Mouse (Mus musculus): ENCODE results near the gene Gm20772. TPM values are rescaled to one million over a fixed set of nuclear protein-coding genes. Genes with fewer than 3 reads are reported as not detected.
"Not testable (repeated sequence)": the region's sequence is repeated elsewhere in the genome, so short reads cannot be mapped to it uniquely, and the experiment has no call there.

The Gm20772 gene
- polyA plus RNA-seq (2014; fragmentation: Nextera tagmentation; extraction: Ambion mirVana): not detected in 2 replicates

DNA sequence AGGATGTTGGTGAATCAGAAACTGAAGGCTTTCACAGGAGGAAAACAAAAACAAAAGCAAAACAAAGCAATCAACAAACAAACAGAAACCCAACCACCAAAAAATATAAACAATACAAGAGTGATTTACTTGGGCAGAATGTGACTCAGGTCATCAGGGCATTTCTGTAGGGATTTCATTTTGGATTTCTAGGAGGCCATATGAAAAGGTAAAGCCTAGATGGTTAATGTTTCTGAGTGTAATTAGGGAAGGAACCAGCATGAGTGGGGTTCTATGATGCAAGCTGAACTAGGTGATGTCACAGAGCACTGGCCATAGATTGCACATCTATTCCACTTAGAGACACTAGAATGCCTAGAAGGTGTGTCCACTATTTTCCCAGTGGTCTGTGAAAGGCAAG is at the start of gene Gm20772, which contains the start of gene Gm20831:
Gene Gm20772 (plus strand): TSS at position 301 of the 400 bp plus-strand sequence.
Gene Gm20831 (plus strand): TSS at position 301 of the 400 bp plus-strand sequence.
- ATAC-seq (ENCODE audit: insufficient read depth): not testable (repeated sequence)

DNA sequence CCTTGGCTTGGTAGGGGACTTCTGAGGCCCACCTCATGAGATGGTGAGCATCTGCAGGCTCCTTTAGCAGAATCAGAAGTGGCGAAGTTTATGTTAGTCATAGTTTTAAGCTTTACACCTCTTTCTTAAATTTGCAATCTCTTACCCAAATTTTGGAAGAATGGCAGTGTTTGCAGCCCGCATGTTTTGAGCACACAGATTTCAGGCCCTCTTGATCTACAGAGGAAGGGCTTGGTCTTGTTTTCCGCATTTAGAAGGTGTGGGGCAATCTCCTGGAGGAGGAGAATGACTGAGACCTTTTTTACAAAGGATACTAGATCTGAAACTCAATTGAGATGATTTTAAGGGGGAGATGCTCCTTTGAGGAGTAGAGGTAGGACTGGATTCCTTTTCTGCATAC is 28.4 kb upstream of the Gm20772 start, which contains the start of gene Gm21904:
Gene Gm21904 (minus strand): TSS at position 101 of the 400 bp plus-strand sequence.
- not testable (repeated sequence) for H3K27ac ChIP-seq (ENCODE audit: low read depth); H3K27me3 ChIP-seq (ENCODE audit: insufficient read depth, low read length); H3K4me2 ChIP-seq; H3K4me3 ChIP-seq (ENCODE audit: low read depth, low read length); H3K9ac ChIP-seq; H3K9me3 ChIP-seq (ENCODE audit: low read depth, low read length); DNase-seq; H3K36me3 ChIP-seq (ENCODE audit: insufficient read depth); ATAC-seq (ENCODE audit: insufficient read depth); H3K4me1 ChIP-seq (ENCODE audit: insufficient read depth)
- WGBS: no CpG with 5 or more reads among the region's 3 CpGs

More for the DNA sequence above, at the start of gene Gm20772, which contains the start of gene Gm20831:
- DNase-seq; H3K27me3 ChIP-seq (ENCODE audit: insufficient read depth, low read length); H3K4me2 ChIP-seq; H3K9ac ChIP-seq; H3K9me3 ChIP-seq (ENCODE audit: low read depth, low read length); H3K27ac ChIP-seq (ENCODE audit: low read depth); H3K4me1 ChIP-seq (ENCODE audit: insufficient read depth); H3K4me3 ChIP-seq (ENCODE audit: low read depth, low read length); H3K36me3 ChIP-seq (ENCODE audit: insufficient read depth): not testable (repeated sequence)

Other genes with a start within 250 kb of the Gm20772 start
- not detected in 2 replicates for gene Gm21904, start 28.5 kb upstream of the Gm20772 start, polyA plus RNA-seq (2014; fragmentation: Nextera tagmentation; extraction: Ambion mirVana)
- not detected in 2 replicates for gene Gm20831, start within 50 bp of the Gm20772 start, polyA plus RNA-seq (2014; fragmentation: Nextera tagmentation; extraction: Ambion mirVana)
- gene Srsy, start 62.6 kb downstream of the Gm20772 start, polyA plus RNA-seq (2014; fragmentation: Nextera tagmentation; extraction: Ambion mirVana): not detected in 2 replicates
- not detected in 2 replicates for gene Gm21764, start 187.1 kb downstream of the Gm20772 start, polyA plus RNA-seq (2014; fragmentation: Nextera tagmentation; extraction: Ambion mirVana)
- not detected in 2 replicates for gene Ssty1, start 214.4 kb downstream of the Gm20772 start, polyA plus RNA-seq (2014; fragmentation: Nextera tagmentation; extraction: Ambion mirVana)